Mouse (Mus musculus) embryonic facial prominence, embryonic 13.5 days (tissue): Measurements from ENCODE around the gene Gas2l3. TPM values are rescaled to one million over a fixed set of nuclear protein-coding genes. Genes with fewer than 3 reads are reported as not detected.

ENCODE experiments used
- ATAC-seq: fragments of 200-750 bp; cut with Nextera tagmentation; 2 replicates; pipeline ENCODE4 v1.8.0; 2017; ENCODE audit warnings: low read depth; ENCODE audit not compliant: insufficient number of reproducible peaks, insufficient read depth, low FRiP score, low TSS enrichment
- H3K27ac ChIP-seq: fragments of 300-500 bp; sonication (generic); 2 replicates; pipeline ENCODE4 v1.5.1; 2015; ENCODE audit warnings: moderate library complexity, mild to moderate bottlenecking, inconsistent platforms
- H3K27me3 ChIP-seq: fragments of 300-500 bp; sonication (generic); 2 replicates; pipeline ENCODE4 v1.6.1; 2015; ENCODE audit warnings: mild to moderate bottlenecking, inconsistent platforms
- H3K36me3 ChIP-seq: fragments of 300-500 bp; sonication (generic); 2 replicates; pipeline ENCODE4 v1.6.1; 2015; ENCODE audit warnings: mild to moderate bottlenecking, inconsistent platforms
- H3K4me1 ChIP-seq: fragments of 300-500 bp; sonication (generic); 2 replicates; pipeline ENCODE4 v1.6.1; 2015; ENCODE audit warnings: inconsistent platforms
- H3K4me2 ChIP-seq: fragments of 300-500 bp; sonication (generic); 2 replicates; pipeline ENCODE4 v1.6.1; 2015; ENCODE audit warnings: moderate library complexity, mild to moderate bottlenecking, inconsistent platforms
- H3K4me3 ChIP-seq: fragments of 300-500 bp; sonication (generic); 2 replicates; pipeline ENCODE4 v1.5.1; 2015; ENCODE audit warnings: mild to moderate bottlenecking, inconsistent platforms
- H3K9ac ChIP-seq: fragments of 300-500 bp; sonication (generic); 2 replicates; pipeline ENCODE4 v1.6.1; 2015; ENCODE audit warnings: mild to moderate bottlenecking, inconsistent platforms
- H3K9me3 ChIP-seq: fragments of 300-500 bp; sonication (generic); 2 replicates; pipeline ENCODE4 v1.6.1; 2016; ENCODE audit warnings: inconsistent platforms
- WGBS: fragments of 180-500 bp; shearing (Covaris S2); methylation state at CpG from one replicate; pipeline ENCODE4 v1.1.7; 2015; ENCODE audit warnings: mixed read lengths; 5-methylcytosine and 5-hydroxymethylcytosine counted together
- polyA plus RNA-seq: library from polyadenylated mRNA; unstranded; fragments of >200 nt; fragmentation: Nextera tagmentation; extraction: Ambion mirVana; gene quantifications from 2 replicates; pipeline ENCODE4 v1.2.1, GENCODE M21; 2015

Gene Gas2l3
- polyA plus RNA-seq: 14.5 and 15.5 TPM in 2 replicates

- H3K27ac ChIP-seq: peak within 1 kb of the TSS; percentile 62
- H3K9ac ChIP-seq: peak within 1 kb of the TSS; percentile 74
- WGBS: under 1% methylated on average over 39 of the region's 39 CpGs
- no peaks in the 10 kb centered on the region for H3K27me3 ChIP-seq
- peak within 1 kb of the TSS; percentile 92 for H3K4me2 ChIP-seq
- no peaks in the 10 kb centered on the region for H3K9me3 ChIP-seq
- H3K4me1 ChIP-seq: peaks cover 14% of the 10 kb centered on the region
- ATAC-seq: peak; percentile 94
- peak within 1 kb of the TSS; percentile 68 for H3K4me3 ChIP-seq
- 0 out of 2 replicates have a peak, but pooled peaks cover 4% of the 10 kb centered on the region for H3K36me3 ChIP-seq
Measured at GRCm38 (mm10) chr10:89443623-89444151, at the start of gene Gas2l3. Gas2l3 (minus strand) TSS chr10:89443967.

GRCm38 (mm10) chr10:89491321-89491720 is 47.6 kb upstream of the Gas2l3 start:
- Histone ChIP-seq H3K4me2 (no peak overlapping the region), H3K4me1 (no peaks in the 10 kb centered on the region), H3K4me3 (no peak overlapping the region), H3K27ac (no peak overlapping the region), H3K27me3 (no peaks in the 10 kb centered on the region), H3K36me3 (no peaks in the 10 kb centered on the region), H3K9ac (no peak overlapping the region), H3K9me3 (no peaks in the 10 kb centered on the region)
- no peak for ATAC-seq
- 35% methylated on average over 3 of the region's 3 CpGs for WGBS

GRCm38 (mm10) chr10:89490250-89490649 is 46.5 kb upstream of the Gas2l3 start:
- Histone ChIP-seq H3K4me2 (no peak overlapping the region), H3K27me3 (no peaks in the 10 kb centered on the region), H3K36me3 (no peaks in the 10 kb centered on the region), H3K4me1 (no peaks in the 10 kb centered on the region), H3K9me3 (no peaks in the 10 kb centered on the region), H3K4me3 (no peak overlapping the region), H3K9ac (no peak overlapping the region), H3K27ac (no peak overlapping the region)
- no peak for ATAC-seq
- WGBS: 88% methylated on average over 3 of the region's 3 CpGs

- H3K27ac ChIP-seq: no peak overlapping the region
- H3K36me3 ChIP-seq: no peaks in the 10 kb centered on the region
- no peak overlapping the region for H3K4me3 ChIP-seq
- H3K4me2 ChIP-seq: no peak overlapping the region
- no peak for ATAC-seq
- no peak overlapping the region for H3K9ac ChIP-seq
- no peaks in the 10 kb centered on the region for H3K4me1 ChIP-seq
- 85% methylated on average over 4 of the region's 4 CpGs for WGBS
- no peaks in the 10 kb centered on the region for H3K27me3 ChIP-seq
- H3K9me3 ChIP-seq: no peaks in the 10 kb centered on the region
Measured at GRCm38 (mm10) chr10:89489459-89489858, 45.7 kb upstream of the Gas2l3 start.

GRCm38 (mm10) chr10:89486995-89487742 is 43.4 kb upstream of the Gas2l3 start:
- Histone ChIP-seq H3K4me1 (no peaks in the 10 kb centered on the region), H3K9ac (no peak overlapping the region), H3K27ac (no peak overlapping the region), H3K4me3 (no peak overlapping the region), H3K4me2 (no peak overlapping the region), H3K9me3 (no peaks in the 10 kb centered on the region), H3K36me3 (no peaks in the 10 kb centered on the region), H3K27me3 (no peaks in the 10 kb centered on the region)
- WGBS: 63% methylated on average over 4 of the region's 4 CpGs
- no peak for ATAC-seq

- H3K9me3 ChIP-seq: no peaks in the 10 kb centered on the region
Measured at GRCm38 (mm10) chr10:89484907-89485306, 41.1 kb upstream of the Gas2l3 start.

GRCm38 (mm10) chr10:89483812-89484602 is 40.2 kb upstream of the Gas2l3 start:
- H3K4me1 ChIP-seq: no peaks in the 10 kb centered on the region
- H3K4me2 ChIP-seq: no peak overlapping the region
- no peak overlapping the region for H3K27ac ChIP-seq
- H3K27me3 ChIP-seq: no peaks in the 10 kb centered on the region
- H3K4me3 ChIP-seq: no peak overlapping the region
- 85% methylated on average over 18 of the region's 18 CpGs for WGBS
- no peaks in the 10 kb centered on the region for H3K9me3 ChIP-seq
- H3K9ac ChIP-seq: no peak overlapping the region
- H3K36me3 ChIP-seq: no peaks in the 10 kb centered on the region
- no peak for ATAC-seq

More at GRCm38 (mm10) chr10:89484907-89485306, 41.1 kb upstream of the Gas2l3 start:
- Histone ChIP-seq H3K9ac (no peak overlapping the region), H3K27me3 (no peaks in the 10 kb centered on the region), H3K36me3 (no peaks in the 10 kb centered on the region), H3K27ac (no peak overlapping the region), H3K4me1 (no peaks in the 10 kb centered on the region), H3K4me2 (no peak overlapping the region), H3K4me3 (no peak overlapping the region)
- ATAC-seq: no peak

- no peaks in the 10 kb centered on the region for H3K36me3 ChIP-seq
- H3K9ac ChIP-seq: no peak overlapping the region
- H3K4me1 ChIP-seq: no peaks in the 10 kb centered on the region
- WGBS: 85% methylated on average over 14 of the region's 14 CpGs
- H3K27me3 ChIP-seq: no peaks in the 10 kb centered on the region
- ATAC-seq: no peak
- no peaks in the 10 kb centered on the region for H3K9me3 ChIP-seq
- no peak overlapping the region for H3K4me2 ChIP-seq
- H3K27ac ChIP-seq: no peak overlapping the region
- H3K4me3 ChIP-seq: no peak overlapping the region
Measured at GRCm38 (mm10) chr10:89483113-89483512, 39.3 kb upstream of the Gas2l3 start.

GRCm38 (mm10) chr10:89482142-89482681 is 38.4 kb upstream of the Gas2l3 start:
- Histone ChIP-seq H3K4me1 (no peaks in the 10 kb centered on the region), H3K4me2 (no peak overlapping the region), H3K4me3 (no peak overlapping the region), H3K9me3 (no peaks in the 10 kb centered on the region), H3K36me3 (no peaks in the 10 kb centered on the region), H3K27me3 (no peaks in the 10 kb centered on the region), H3K27ac (no peak overlapping the region), H3K9ac (no peak overlapping the region)
- WGBS: 59% methylated on average over 10 of the region's 10 CpGs
- ATAC-seq: no peak

GRCm38 (mm10) chr10:89481638-89482037 is 37.9 kb upstream of the Gas2l3 start:
- H3K36me3 ChIP-seq: no peaks in the 10 kb centered on the region
- no peak for ATAC-seq
- WGBS: 41% methylated on average over 7 of the region's 7 CpGs
- H3K27ac ChIP-seq: no peak overlapping the region
- no peaks in the 10 kb centered on the region for H3K27me3 ChIP-seq
- no peaks in the 10 kb centered on the region for H3K4me1 ChIP-seq
- no peak overlapping the region for H3K4me2 ChIP-seq
- no peaks in the 10 kb centered on the region for H3K9me3 ChIP-seq
- no peak overlapping the region for H3K4me3 ChIP-seq
- H3K9ac ChIP-seq: no peak overlapping the region

GRCm38 (mm10) chr10:89478766-89479165 is 35.0 kb upstream of the Gas2l3 start:
- H3K4me2 ChIP-seq: no peak overlapping the region
- no peaks in the 10 kb centered on the region for H3K27me3 ChIP-seq
- no peak overlapping the region for H3K9ac ChIP-seq
- no peaks in the 10 kb centered on the region for H3K9me3 ChIP-seq
- ATAC-seq: no peak
- H3K4me1 ChIP-seq: no peaks in the 10 kb centered on the region
- no peak overlapping the region for H3K27ac ChIP-seq
- 81% methylated on average over 8 of the region's 8 CpGs for WGBS
- H3K36me3 ChIP-seq: no peaks in the 10 kb centered on the region
- H3K4me3 ChIP-seq: no peak overlapping the region
